Comparison of ENCODE assay signal across 17 mouse cellular contexts in the genomic region with DNA sequence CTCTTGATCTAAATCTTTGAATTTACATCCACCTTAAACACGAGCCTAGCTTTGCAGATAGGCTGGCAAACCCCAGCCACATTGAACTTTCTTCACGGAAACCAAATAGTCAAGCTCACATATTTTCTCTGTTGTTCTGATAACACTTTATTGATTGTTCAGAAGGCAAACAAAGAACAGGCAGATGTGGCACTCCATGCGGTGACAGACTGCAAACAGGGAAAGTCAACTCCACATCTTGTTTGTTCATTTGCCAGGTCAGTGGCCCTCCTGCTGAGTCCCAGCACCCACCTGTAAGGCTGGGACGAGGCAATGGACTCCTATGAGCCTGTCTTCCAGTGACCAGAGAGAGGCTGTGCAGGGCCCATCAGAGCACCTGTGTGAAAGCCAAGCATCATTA.
"Had no signal": no experiment of that assay in that cellular context is flagged by ENCODE, and none has a peak within 500 bp of the region (broad histone marks: within the 10 kb centered on the region; RNA-seq: fewer than 3 reads in every experiment).

No protein-coding gene starts in this region.

- H3K9me3 ChIP-seq: liver, embryonic 15.5 days; midbrain, embryonic 12.5 days; midbrain, embryonic 15.5 days; neural tube, embryonic 12.5 days; neural tube, embryonic 15.5 days had no signal

- H3K27ac ChIP-seq: liver, embryonic 15.5 days; macrophage; midbrain, embryonic 12.5 days; midbrain, embryonic 15.5 days; neural tube, embryonic 12.5 days; neural tube, embryonic 15.5 days had no signal

- ATAC-seq: lung, postnatal 0 days; midbrain, embryonic 15.5 days had no signal

- H3K27me3 ChIP-seq: midbrain, embryonic 15.5 days; neural tube, embryonic 12.5 days; neural tube, embryonic 15.5 days had no signal

- H3K4me1 ChIP-seq: liver, embryonic 15.5 days; midbrain, embryonic 12.5 days; midbrain, embryonic 15.5 days; neural tube, embryonic 12.5 days; neural tube, embryonic 15.5 days had no signal

- H3K4me3 ChIP-seq: liver, embryonic 15.5 days; midbrain, embryonic 12.5 days; midbrain, embryonic 15.5 days; neural tube, embryonic 12.5 days; neural tube, embryonic 15.5 days had no signal

- DNase-seq: kidney, adult 18-20 months; kidney, adult 9 months; kidney, postnatal 14 days; kidney, postnatal 4 days; lung, embryonic 14.5 days; right cerebral cortex, adult 18-20 months; right cerebral cortex, postnatal 25 days; spleen, adult 18-20 months; thymus, adult 18-20 months; thymus, postnatal 36 days had no signal

- H3K4me2 ChIP-seq: liver, embryonic 15.5 days; lung, embryonic 14.5 days; midbrain, embryonic 12.5 days; midbrain, embryonic 15.5 days; neural tube, embryonic 12.5 days; neural tube, embryonic 15.5 days had no signal

- H3K36me3 ChIP-seq: liver, embryonic 15.5 days; midbrain, embryonic 12.5 days; midbrain, embryonic 15.5 days; neural tube, embryonic 12.5 days; neural tube, embryonic 15.5 days had no signal

- H3K9ac ChIP-seq: liver, embryonic 15.5 days; lung, embryonic 14.5 days; midbrain, embryonic 12.5 days; midbrain, embryonic 15.5 days; neural tube, embryonic 12.5 days; neural tube, embryonic 15.5 days had no signal
